Mouse (Mus musculus): Measurements from ENCODE around the gene Fkbp5.
"Not testable (repeated sequence)": the region's sequence is repeated elsewhere in the genome, so short reads cannot be mapped to it uniquely, and the experiment has no call there.

Gene Fkbp5

GRCm38 (mm10) chr17:28371941-28372340 lies 145.4 kb downstream of the Fkbp5 start:
- no peak for DNase-seq (ENCODE audit: low read depth)

- DNase-seq (ENCODE audit: low read depth) = no peak
These were observed 146.0 kb downstream of the Fkbp5 start for GRCm38 (mm10) chr17:28371286-28371685.

- DNase-seq (ENCODE audit: low read depth) = no peak
These were observed 148.3 kb downstream of the Fkbp5 start for GRCm38 (mm10) chr17:28369056-28369455.

- peak; percentile 61 for DNase-seq (ENCODE audit: low read depth)
These were observed 148.9 kb downstream of the Fkbp5 start for GRCm38 (mm10) chr17:28368449-28368848.

GRCm38 (mm10) chr17:28365122-28365521 lies 152.2 kb downstream of the Fkbp5 start, which contains the start of gene Tulp1:
Gene Tulp1, minus strand, starts transcription at chr17:28365222.
- no peak for DNase-seq (ENCODE audit: low read depth)

GRCm38 (mm10) chr17:28363507-28363906 lies 153.8 kb downstream of the Fkbp5 start:
- DNase-seq (ENCODE audit: low read depth) = no peak

GRCm38 (mm10) chr17:28362653-28363292 lies 154.6 kb downstream of the Fkbp5 start:
- DNase-seq (ENCODE audit: low read depth) = no peak

- DNase-seq (ENCODE audit: low read depth) = no peak
These were observed 155.2 kb downstream of the Fkbp5 start for GRCm38 (mm10) chr17:28361921-28362652.

GRCm38 (mm10) chr17:28360531-28361277 lies 156.6 kb downstream of the Fkbp5 start:
- no peak for DNase-seq (ENCODE audit: low read depth)

GRCm38 (mm10) chr17:28358576-28359261 lies 158.6 kb downstream of the Fkbp5 start:
- DNase-seq (ENCODE audit: low read depth) = not testable (repeated sequence)

GRCm38 (mm10) chr17:28355871-28356270 lies 161.5 kb downstream of the Fkbp5 start:
- DNase-seq (ENCODE audit: low read depth) = no peak

- no peak for DNase-seq (ENCODE audit: low read depth)
These were observed 165.3 kb downstream of the Fkbp5 start for GRCm38 (mm10) chr17:28352018-28352417.

- no peak for DNase-seq (ENCODE audit: low read depth)
These were observed 165.9 kb downstream of the Fkbp5 start for GRCm38 (mm10) chr17:28351353-28351890.

- no peak for DNase-seq (ENCODE audit: low read depth)
These were observed 166.6 kb downstream of the Fkbp5 start, which contains the start of gene Tead3 for GRCm38 (mm10) chr17:28350466-28351352. Gene Tead3, minus strand, starts transcription at chr17:28350817.

GRCm38 (mm10) chr17:28349901-28350465 lies 167.3 kb downstream of the Fkbp5 start:
- DNase-seq (ENCODE audit: low read depth) = no peak

GRCm38 (mm10) chr17:28349264-28349880 lies 168.0 kb downstream of the Fkbp5 start:
- no peak for DNase-seq (ENCODE audit: low read depth)

Data from c-Kit-positive CD71-positive TER-119-negative erythroid progenitor cells, embryonic 14.5 days (primary cell).